Mouse (Mus musculus) neural tube, embryonic 14.5 days (tissue): ENCODE measurements around the gene Gpr62. TPM values are rescaled to one million over a fixed set of nuclear protein-coding genes. Genes with fewer than 3 reads are reported as not detected.
A peak's percentile ranks its signal among the peaks of the same experiment; 100 is the strongest.

ENCODE experiments used
- ATAC-seq: fragments of 200-750 bp; cut with Nextera tagmentation; 2 replicates; pipeline ENCODE4 v1.8.0; 2017; ENCODE audit warnings: low read depth, mild to moderate bottlenecking, moderate TSS enrichment, moderate library complexity
- H3K27ac ChIP-seq: fragments of 300-500 bp; sonication (generic); 2 replicates; pipeline ENCODE4 v1.5.1; 2014; ENCODE audit warnings: low read depth, mild to moderate bottlenecking, control low read depth, low read length, moderate library complexity, mixed read lengths
- H3K27me3 ChIP-seq: fragments of 300-500 bp; sonication (generic); 2 replicates; pipeline ENCODE4 v1.6.1; 2014; ENCODE audit warnings: low read length; ENCODE audit not compliant: control insufficient read depth, insufficient read depth
- H3K36me3 ChIP-seq: fragments of 300-500 bp; sonication (generic); 2 replicates; pipeline ENCODE4 v1.6.1; 2014; ENCODE audit warnings: low read length, mixed read lengths; ENCODE audit not compliant: control insufficient read depth, insufficient read depth
- H3K4me1 ChIP-seq: fragments of 300-500 bp; sonication (generic); 2 replicates; pipeline ENCODE4 v1.6.1; 2014; ENCODE audit warnings: low read length; ENCODE audit not compliant: control insufficient read depth, insufficient read depth
- H3K4me2 ChIP-seq: fragments of 300-500 bp; sonication (generic); 2 replicates; pipeline ENCODE4 v1.6.1; 2014; ENCODE audit warnings: mild to moderate bottlenecking, low read depth, low read length, control low read depth
- H3K4me3 ChIP-seq: fragments of 300-500 bp; sonication (generic); 2 replicates; pipeline ENCODE4 v1.5.1; 2014; ENCODE audit warnings: low read depth, low read length, control low read depth, mixed read lengths
- H3K9ac ChIP-seq: fragments of 300-500 bp; sonication (generic); replicated peaks from 2 replicates; pipeline ENCODE4 v1.6.1; 2014; ENCODE audit warnings: low read depth, mild to moderate bottlenecking, control low read depth, low read length, mixed read lengths
- H3K9me3 ChIP-seq: fragments of 300-500 bp; sonication (generic); 2 replicates; pipeline ENCODE4 v1.6.1; 2016; ENCODE audit warnings: low read length; ENCODE audit not compliant: control insufficient read depth
- WGBS: fragments of 180-500 bp; shearing (Covaris S2); extraction: QIAGEN DNeasy Blood & Tissue Kit; methylation state at CpG from one replicate; pipeline ENCODE4 v1.1.7; 2014; 5-methylcytosine and 5-hydroxymethylcytosine counted together
- polyA plus RNA-seq: library from polyadenylated mRNA; unstranded; fragments of >200 nt; fragmentation: Nextera tagmentation; extraction: Ambion mirVana; gene quantifications from 2 replicates; pipeline ENCODE4 v1.2.1, GENCODE M21; 2014

The Gpr62 gene
- polyA plus RNA-seq, 1 experiment from 2014 or later, result 1.7 TPM

- 76% methylated on average over 10 of the region's 10 CpGs for WGBS
- peaks cover 10% of the 10 kb centered on the region for H3K36me3 ChIP-seq
These were observed 19.3 kb upstream of the Gpr62 start for GRCm38 (mm10) chr9:106485076-106485475.

DNA sequence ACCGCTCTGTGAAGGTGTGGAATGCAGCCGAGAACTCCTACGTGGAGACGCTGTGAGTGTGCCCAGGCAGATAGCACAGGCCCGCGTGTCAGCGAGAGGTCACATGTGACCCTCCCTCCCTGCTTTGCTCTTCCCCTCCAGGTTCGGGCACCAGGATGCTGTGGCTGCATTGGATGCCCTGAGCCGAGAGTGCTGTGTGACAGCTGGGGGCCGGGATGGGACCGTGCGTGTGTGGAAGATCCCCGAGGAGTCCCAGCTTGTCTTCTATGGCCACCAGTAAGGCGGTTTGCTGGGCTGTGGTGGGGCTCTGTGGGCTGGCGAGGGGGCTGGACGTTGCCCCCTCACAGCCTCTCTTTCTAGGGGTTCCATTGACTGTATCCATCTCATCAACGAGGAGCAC is 17.9 kb upstream of the Gpr62 start:
- Histone ChIP-seq H3K9ac (no peak overlapping the region), H3K27me3 (no peaks in the 10 kb centered on the region), H3K36me3 (peaks cover 10% of the 10 kb centered on the region), H3K4me3 (no peak overlapping the region), H3K4me1 (no peaks in the 10 kb centered on the region), H3K27ac (no peak overlapping the region), H3K4me2 (no peak overlapping the region), H3K9me3 (no peaks in the 10 kb centered on the region)
- ATAC-seq, result no peak
- WGBS, result 95% methylated on average over 17 of the region's 17 CpGs

More at GRCm38 (mm10) chr9:106485076-106485475, 19.3 kb upstream of the Gpr62 start:
- Histone ChIP-seq H3K9ac (no peak overlapping the region), H3K4me1 (no peaks in the 10 kb centered on the region), H3K4me3 (no peak overlapping the region), H3K27ac (no peak overlapping the region), H3K27me3 (no peaks in the 10 kb centered on the region), H3K9me3 (no peaks in the 10 kb centered on the region), H3K4me2 (no peak overlapping the region)
- no peak for ATAC-seq

- no peak overlapping the region for H3K4me2 ChIP-seq
These were observed 17.4 kb upstream of the Gpr62 start for GRCm38 (mm10) chr9:106483136-106483535.

GRCm38 (mm10) chr9:106482578-106483115 is 16.9 kb upstream of the Gpr62 start:
- no peak overlapping the region for H3K4me3 ChIP-seq
- WGBS, result 92% methylated on average over 17 of the region's 17 CpGs
- H3K36me3 ChIP-seq, result peaks cover 10% of the 10 kb centered on the region
- H3K4me1 ChIP-seq, result peaks cover 6% of the 10 kb centered on the region
- H3K4me2 ChIP-seq, result no peak overlapping the region
- H3K27ac ChIP-seq, result no peak overlapping the region
- H3K27me3 ChIP-seq, result no peaks in the 10 kb centered on the region
- H3K9me3 ChIP-seq, result no peaks in the 10 kb centered on the region
- ATAC-seq, result no peak
- no peak overlapping the region for H3K9ac ChIP-seq

More at GRCm38 (mm10) chr9:106483136-106483535, 17.4 kb upstream of the Gpr62 start:
- no peaks in the 10 kb centered on the region for H3K27me3 ChIP-seq
- H3K9me3 ChIP-seq, result no peaks in the 10 kb centered on the region
- peaks cover 10% of the 10 kb centered on the region for H3K36me3 ChIP-seq
- no peak for ATAC-seq
- 94% methylated on average over 10 of the region's 10 CpGs for WGBS
- no peak overlapping the region for H3K4me3 ChIP-seq
- H3K27ac ChIP-seq, result no peak overlapping the region
- H3K4me1 ChIP-seq, result peaks cover 1% of the 10 kb centered on the region
- H3K9ac ChIP-seq, result no peak overlapping the region

GRCm38 (mm10) chr9:106481676-106482075 is 15.9 kb upstream of the Gpr62 start:
- Histone ChIP-seq H3K4me1 (peaks cover 6% of the 10 kb centered on the region), H3K27me3 (no peaks in the 10 kb centered on the region), H3K9ac (no peak overlapping the region), H3K36me3 (peaks cover 10% of the 10 kb centered on the region), H3K9me3 (no peaks in the 10 kb centered on the region), H3K27ac (no peak overlapping the region), H3K4me3 (no peak overlapping the region), H3K4me2 (no peak overlapping the region)
- ATAC-seq, result no peak
- 97% methylated on average over 13 of the region's 13 CpGs for WGBS

DNA sequence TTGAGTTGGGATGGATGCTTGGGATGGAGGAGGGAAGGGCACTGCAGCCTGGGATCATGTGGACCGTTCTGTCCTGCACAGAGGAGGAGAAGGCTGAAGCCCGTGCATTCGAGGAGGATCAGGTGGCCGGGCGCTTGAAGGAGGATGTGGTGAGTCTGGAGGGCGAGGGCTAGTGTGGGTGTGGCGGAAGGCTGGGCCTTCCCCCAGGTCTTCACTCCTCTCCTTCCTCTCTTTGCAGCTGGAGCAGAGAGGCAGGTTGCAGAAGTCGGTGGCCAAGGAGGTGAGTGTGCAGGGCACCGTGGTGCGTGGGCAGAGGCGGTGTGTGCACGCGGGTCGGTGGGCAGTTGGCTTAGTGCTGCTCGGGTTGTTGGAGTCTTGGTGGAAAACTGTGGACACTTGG is 15.3 kb upstream of the Gpr62 start:
- ATAC-seq, result no peak
- Histone ChIP-seq H3K9ac (no peak overlapping the region), H3K27me3 (no peaks in the 10 kb centered on the region), H3K36me3 (peaks cover 10% of the 10 kb centered on the region), H3K4me3 (no peak overlapping the region), H3K27ac (no peak overlapping the region), H3K4me2 (no peak overlapping the region), H3K4me1 (peaks cover 6% of the 10 kb centered on the region), H3K9me3 (no peaks in the 10 kb centered on the region)
- WGBS, result 94% methylated on average over 15 of the region's 15 CpGs

DNA sequence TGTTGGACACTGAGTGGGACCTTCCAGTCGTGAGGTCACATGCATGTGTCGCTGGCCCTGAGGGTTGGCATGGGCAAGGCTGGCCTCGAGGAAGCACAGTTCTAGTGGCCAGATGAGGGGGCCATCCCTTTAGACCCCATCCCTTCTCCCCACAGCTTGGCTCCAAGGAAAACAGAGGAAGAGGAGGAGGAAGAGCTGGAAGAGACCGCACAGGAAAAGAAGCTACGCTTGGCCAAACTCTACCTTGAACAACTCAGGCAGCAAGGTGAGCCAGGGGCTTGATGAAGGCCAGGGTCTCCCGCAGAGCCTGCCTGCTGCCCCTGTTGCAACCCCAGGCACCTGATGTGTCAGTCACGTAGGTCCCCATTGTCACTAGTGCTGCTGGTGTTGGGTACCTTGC is 14.8 kb upstream of the Gpr62 start:
- Histone ChIP-seq H3K9me3 (no peaks in the 10 kb centered on the region), H3K4me1 (peaks cover 6% of the 10 kb centered on the region), H3K27ac (no peak overlapping the region), H3K36me3 (peaks cover 10% of the 10 kb centered on the region), H3K4me3 (no peak overlapping the region), H3K4me2 (no peak overlapping the region), H3K9ac (no peak overlapping the region), H3K27me3 (no peaks in the 10 kb centered on the region)
- ATAC-seq, result no peak
- 92% methylated on average over 7 of the region's 7 CpGs for WGBS

GRCm38 (mm10) chr9:106478101-106478500 is 12.4 kb upstream of the Gpr62 start:
- Histone ChIP-seq H3K36me3 (peaks cover 7% of the 10 kb centered on the region; the same call in 1 of the 2 replicates), H3K27ac (no peak overlapping the region), H3K4me1 (peaks cover 9% of the 10 kb centered on the region), H3K4me2 (peak overlapping the region; percentile 87), H3K27me3 (no peaks in the 10 kb centered on the region), H3K4me3 (peak overlapping the region; percentile 62), H3K9ac (peak overlapping the region; percentile 57), H3K9me3 (no peaks in the 10 kb centered on the region)
- ATAC-seq, result no peak
- WGBS, result 85% methylated on average over 9 of the region's 9 CpGs

DNA sequence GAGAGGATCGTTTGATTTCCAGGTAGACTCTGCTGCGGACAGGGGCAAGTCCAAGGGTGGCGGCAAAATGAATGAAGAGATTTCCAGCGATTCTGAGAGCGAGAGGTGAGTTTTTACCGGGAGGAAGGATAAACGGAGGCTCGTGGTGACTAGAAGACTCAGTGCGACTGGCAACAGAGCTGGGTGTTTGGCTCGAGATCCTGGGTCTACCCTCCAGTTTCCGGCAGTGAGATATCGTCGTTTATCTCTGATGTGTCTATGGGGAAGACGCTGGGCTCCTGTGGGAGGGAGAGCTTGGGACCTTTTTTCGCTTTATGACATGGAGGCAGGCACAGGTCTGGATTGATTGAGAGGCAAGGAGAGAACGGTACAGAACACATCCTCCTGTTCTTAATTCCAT is 11.9 kb upstream of the Gpr62 start:
- ATAC-seq, result no peak
- Histone ChIP-seq H3K4me2 (peak overlapping the region; percentile 87), H3K27me3 (no peaks in the 10 kb centered on the region), H3K9me3 (no peaks in the 10 kb centered on the region), H3K36me3 (peaks cover 7% of the 10 kb centered on the region; the same call in 1 of the 2 replicates), H3K9ac (peak overlapping the region; percentile 57), H3K27ac (no peak overlapping the region), H3K4me1 (peaks cover 9% of the 10 kb centered on the region), H3K4me3 (peak overlapping the region; percentile 62)
- WGBS, result 5% methylated on average over 16 of the region's 16 CpGs
